Mouse (Mus musculus): ENCODE data around the gene Plekha5. TPM values are rescaled to one million over a fixed set of nuclear protein-coding genes. Genes with fewer than 3 reads are reported as not detected.

Gene Plekha5
- total RNA-seq, 1 experiment, result 26.1 TPM

- no peaks in the 10 kb centered on the region for H3K4me1 ChIP-seq (ENCODE audit: control insufficient read depth in 2 of 2, insufficient read depth in 2 of 2, low read length in 2 of 2, poor library complexity in 1 of 2)
- no peak for DNase-seq (ENCODE audit: low read depth, low spot score)
- H3K9ac ChIP-seq (ENCODE audit: insufficient read depth, low read depth, low read length, poor library complexity, severe bottlenecking), result no peak overlapping the region
- in situ Hi-C loops (cut with MboI; ENCODE audit: low sequenced_read_pairs in 2 of 2, unreplicated experiment in 2 of 2), result no loop called here
- no peak overlapping the region for H3K4me3 ChIP-seq (ENCODE audit: insufficient read depth in 1 of 2, low read depth in 1 of 2, low read length in 2 of 2, poor library complexity in 1 of 2, severe bottlenecking in 1 of 2)
- no peak overlapping the region for H3K27ac ChIP-seq (ENCODE audit: insufficient read depth, low read depth, low read length, poor library complexity, severe bottlenecking)
- no peaks in the 10 kb centered on the region for H3K9me3 ChIP-seq (ENCODE audit: control insufficient read depth, insufficient read depth, low read depth, low read length)
- TF ChIP-seq CHD2 (IDR thresholded peaks at IDR 0.05; ENCODE audit: low read depth, low read length) (no peak), ZC3H11A (IDR thresholded peaks at IDR 0.05; ENCODE audit: borderline replicate concordance, low read depth, low read length) (no peak), MAFK (IDR thresholded peaks at IDR 0.05; ENCODE audit: insufficient read depth, low read depth, low read length) (no peak), HCFC1 (IDR thresholded peaks at IDR 0.05; ENCODE audit: borderline replicate concordance, insufficient read depth, low read length) (no peak), ZNF384 (IDR thresholded peaks at IDR 0.05; ENCODE audit: low read depth, low read length) (no peak)
- H3K36me3 ChIP-seq (ENCODE audit: control insufficient read depth, insufficient read depth, low read length, poor library complexity, severe bottlenecking), result peaks cover 9% of the 10 kb centered on the region; the same call in 1 of the 2 replicates
Observed at GRCm38 (mm10) chr6:140570152-140570551, 146.3 kb downstream of the Plekha5 start.

- H3K36me3 ChIP-seq (ENCODE audit: control insufficient read depth, insufficient read depth, low read length, poor library complexity, severe bottlenecking), result peaks cover 9% of the 10 kb centered on the region
- no peak overlapping the region for H3K9ac ChIP-seq (ENCODE audit: insufficient read depth, low read depth, low read length, poor library complexity, severe bottlenecking)
- no peak overlapping the region for H3K27ac ChIP-seq (ENCODE audit: insufficient read depth, low read depth, low read length, poor library complexity, severe bottlenecking)
- H3K4me3 ChIP-seq (ENCODE audit: insufficient read depth in 1 of 2, low read depth in 1 of 2, low read length in 2 of 2, poor library complexity in 1 of 2, severe bottlenecking in 1 of 2), result no peak overlapping the region
- in situ Hi-C loops (cut with MboI; ENCODE audit: low sequenced_read_pairs in 2 of 2, unreplicated experiment in 2 of 2), result no loop called here
- no peak for DNase-seq (ENCODE audit: low read depth, low spot score)
- no peaks in the 10 kb centered on the region for H3K9me3 ChIP-seq (ENCODE audit: control insufficient read depth, insufficient read depth, low read depth, low read length)
- TF ChIP-seq HCFC1 (IDR thresholded peaks at IDR 0.05; ENCODE audit: borderline replicate concordance, insufficient read depth, low read length) (no peak), ZC3H11A (IDR thresholded peaks at IDR 0.05; ENCODE audit: borderline replicate concordance, low read depth, low read length) (no peak), ZNF384 (IDR thresholded peaks at IDR 0.05; ENCODE audit: low read depth, low read length) (no peak), CHD2 (IDR thresholded peaks at IDR 0.05; ENCODE audit: low read depth, low read length) (no peak), MAFK (IDR thresholded peaks at IDR 0.05; ENCODE audit: insufficient read depth, low read depth, low read length) (no peak)
- H3K4me1 ChIP-seq (ENCODE audit: control insufficient read depth in 2 of 2, insufficient read depth in 2 of 2, low read length in 2 of 2, poor library complexity in 1 of 2), result peaks cover 0 to 6% of the 10 kb centered on the region in 2 experiments; a peak in 2 of 4 replicates
Observed at GRCm38 (mm10) chr6:140574943-140575342, 151.1 kb downstream of the Plekha5 start.

GRCm38 (mm10) chr6:140576133-140576532, 152.3 kb downstream of the Plekha5 start:
- DNase-seq (ENCODE audit: low read depth, low spot score), result no peak
- Histone ChIP-seq H3K36me3 (ENCODE audit: control insufficient read depth, insufficient read depth, low read length, poor library complexity, severe bottlenecking) (peaks cover 6% of the 10 kb centered on the region), H3K9me3 (ENCODE audit: control insufficient read depth, insufficient read depth, low read depth, low read length) (no peaks in the 10 kb centered on the region), H3K4me3 (ENCODE audit: insufficient read depth in 1 of 2, low read depth in 1 of 2, low read length in 2 of 2, poor library complexity in 1 of 2, severe bottlenecking in 1 of 2) (no peak overlapping the region), H3K27ac (ENCODE audit: insufficient read depth, low read depth, low read length, poor library complexity, severe bottlenecking) (no peak overlapping the region), H3K4me1 (ENCODE audit: control insufficient read depth in 2 of 2, insufficient read depth in 2 of 2, low read length in 2 of 2, poor library complexity in 1 of 2) (peaks cover 0 to 6% of the 10 kb centered on the region in 2 experiments; a peak in 2 of 4 replicates), H3K9ac (ENCODE audit: insufficient read depth, low read depth, low read length, poor library complexity, severe bottlenecking) (0 out of 2 replicates have a peak overlapping the region, but pooled peaks have one; percentile 4)
- in situ Hi-C loops (cut with MboI; ENCODE audit: low sequenced_read_pairs in 2 of 2, unreplicated experiment in 2 of 2), result no loop called here
- TF ChIP-seq HCFC1 (IDR thresholded peaks at IDR 0.05; ENCODE audit: borderline replicate concordance, insufficient read depth, low read length) (no peak), ZNF384 (IDR thresholded peaks at IDR 0.05; ENCODE audit: low read depth, low read length) (no peak), ZC3H11A (IDR thresholded peaks at IDR 0.05; ENCODE audit: borderline replicate concordance, low read depth, low read length) (no peak), MAFK (IDR thresholded peaks at IDR 0.05; ENCODE audit: insufficient read depth, low read depth, low read length) (no peak), CHD2 (IDR thresholded peaks at IDR 0.05; ENCODE audit: low read depth, low read length) (no peak)

- H3K4me3 ChIP-seq (ENCODE audit: insufficient read depth in 1 of 2, low read depth in 1 of 2, low read length in 2 of 2, poor library complexity in 1 of 2, severe bottlenecking in 1 of 2), result no peak overlapping the region
- TF ChIP-seq CHD2 (IDR thresholded peaks at IDR 0.05; ENCODE audit: low read depth, low read length) (no peak), ZNF384 (IDR thresholded peaks at IDR 0.05; ENCODE audit: low read depth, low read length) (no peak), MAFK (IDR thresholded peaks at IDR 0.05; ENCODE audit: insufficient read depth, low read depth, low read length) (no peak), HCFC1 (IDR thresholded peaks at IDR 0.05; ENCODE audit: borderline replicate concordance, insufficient read depth, low read length) (no peak), ZC3H11A (IDR thresholded peaks at IDR 0.05; ENCODE audit: borderline replicate concordance, low read depth, low read length) (0 out of 2 replicates have a peak, but pooled peaks have one; percentile 3)
- H3K4me1 ChIP-seq (ENCODE audit: control insufficient read depth in 2 of 2, insufficient read depth in 2 of 2, low read length in 2 of 2, poor library complexity in 1 of 2), result peaks cover 0 to 6% of the 10 kb centered on the region in 2 experiments; a peak in 2 of 4 replicates
- H3K27ac ChIP-seq (ENCODE audit: insufficient read depth, low read depth, low read length, poor library complexity, severe bottlenecking), result peak overlapping the region; percentile 35; the same call in 1 of the 2 replicates
- DNase-seq (ENCODE audit: low read depth, low spot score), result no peak
- peaks cover 6% of the 10 kb centered on the region for H3K36me3 ChIP-seq (ENCODE audit: control insufficient read depth, insufficient read depth, low read length, poor library complexity, severe bottlenecking)
- in situ Hi-C loops (cut with MboI; ENCODE audit: low sequenced_read_pairs in 2 of 2, unreplicated experiment in 2 of 2), result no loop called here
- no peaks in the 10 kb centered on the region for H3K9me3 ChIP-seq (ENCODE audit: control insufficient read depth, insufficient read depth, low read depth, low read length)
- H3K9ac ChIP-seq (ENCODE audit: insufficient read depth, low read depth, low read length, poor library complexity, severe bottlenecking), result no peak overlapping the region
Observed at GRCm38 (mm10) chr6:140576961-140577821, 153.3 kb downstream of the Plekha5 start.

Measured in ES-E14 (cell line).